8 mouse cellular contexts compared by ENCODE assay signal in the genomic region with DNA sequence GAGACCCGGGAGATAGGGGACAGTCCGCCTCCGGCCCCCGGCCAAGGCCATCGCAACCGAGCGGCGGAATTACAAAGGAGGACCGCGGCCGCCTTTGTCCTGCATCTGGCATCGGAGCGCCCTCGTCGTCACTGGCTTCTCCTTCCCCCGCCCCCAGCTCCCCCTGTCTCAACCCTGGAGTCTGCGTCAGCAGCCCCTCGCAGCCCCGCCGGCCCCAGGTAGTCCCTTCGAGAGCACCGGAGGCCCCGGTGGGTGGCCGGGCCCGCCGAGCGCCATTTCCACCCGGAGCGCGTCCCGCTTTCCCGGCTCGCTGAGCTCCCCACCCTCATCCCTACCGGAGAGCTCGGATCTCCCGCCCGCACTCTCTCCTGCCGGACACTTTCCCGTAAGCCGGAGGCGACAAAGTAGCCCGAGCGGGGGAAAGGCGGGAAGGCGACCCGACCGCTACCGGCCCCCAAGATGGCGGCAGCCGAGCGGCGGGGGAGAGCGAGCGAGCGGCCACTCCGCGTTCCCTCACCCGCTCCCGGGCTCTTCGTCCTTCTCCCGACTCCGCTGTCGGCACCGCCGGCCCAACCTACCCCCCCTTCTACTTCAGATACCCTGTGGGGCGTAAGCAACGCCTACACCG. TPM values are rescaled to one million over a fixed set of nuclear protein-coding genes. Genes with fewer than 3 reads are reported as not detected.
DNase-seq lines count a peak whose midpoint lies in the region; ATAC-seq and TF ChIP-seq lines count a peak whose summit lies in the region.

No protein-coding gene starts in this region.

- TF ChIP-seq CTCF in bone marrow macrophage, adult 2 months (IDR thresholded peaks at IDR 0.05; ENCODE audit: low read depth, low read length): no peak

- no peaks in the 10 kb centered on the region for H3K36me3 ChIP-seq in forebrain, embryonic 11.5 days (ENCODE audit: control insufficient read depth, insufficient read depth, low read length)
- no peaks in the 10 kb centered on the region for H3K36me3 ChIP-seq in heart, embryonic 15.5 days

- H3K27me3 ChIP-seq in forebrain, embryonic 11.5 days (ENCODE audit: control insufficient read depth, insufficient read depth, low read length): no peaks in the 10 kb centered on the region
- H3K27me3 ChIP-seq in heart, embryonic 15.5 days: no peaks in the 10 kb centered on the region

- peak overlapping the region; percentile 63; the same call in 1 of the 2 replicates for H3K4me2 ChIP-seq in forebrain, embryonic 11.5 days (ENCODE audit: low read depth, low read length, severe bottlenecking)
- peak overlapping the region; percentile 78 for H3K4me2 ChIP-seq in heart, embryonic 15.5 days

- WGBS in forebrain, embryonic 11.5 days: under 1% methylated on average over 68 of the region's 68 CpGs
- WGBS in heart, embryonic 15.5 days: under 1% methylated on average over 68 of the region's 68 CpGs

- H3K27ac ChIP-seq in bone marrow macrophage, adult 2 months (ENCODE audit: insufficient read depth, low read depth, low read length): peak overlapping the region; percentile 96
- peak overlapping the region; percentile 100 for H3K27ac ChIP-seq in forebrain, embryonic 11.5 days (ENCODE audit: low read depth, low read length)
- H3K27ac ChIP-seq in heart, embryonic 15.5 days: peak overlapping the region; percentile 100

- DNase-seq in forebrain, embryonic 11.5 days (ENCODE audit: low spot score): peak; percentile 88
- DNase-seq in kidney, postnatal 14 days: peak; percentile 77
- DNase-seq in lung, adult 18-20 months: peak; percentile 68 to 74
- peak; percentile 63 for DNase-seq in thymus, postnatal 0 days (ENCODE audit: low spot score)

- TF ChIP-seq POLR2A in bone marrow macrophage, adult 2 months (IDR thresholded peaks at IDR 0.05; ENCODE audit: borderline replicate concordance, low read depth, low read length): no peak

- H3K9me3 ChIP-seq in forebrain, embryonic 11.5 days (ENCODE audit: control insufficient read depth, low read length): no peaks in the 10 kb centered on the region
- no peaks in the 10 kb centered on the region for H3K9me3 ChIP-seq in heart, embryonic 15.5 days (replicated peaks)

- ATAC-seq in CD4-positive, CD25-positive, alpha-beta regulatory T cell, adult 4 months: peak; percentile 28
- ATAC-seq in forebrain, embryonic 11.5 days (replicated peaks; ENCODE audit: low FRiP score): peak; percentile 22
- ATAC-seq in heart, embryonic 15.5 days (replicated peaks; ENCODE audit: insufficient number of reproducible peaks, insufficient read depth, low FRiP score, low read depth): peak; percentile 31
- ATAC-seq in neutrophil, adult 5-6 weeks (ENCODE audit: extremely low read depth, insufficient number of reproducible peaks, low FRiP score, poor library complexity, severe bottlenecking): 0 out of 2 replicates have a peak, but pooled peaks have one; percentile 9

- H3K4me1 ChIP-seq in bone marrow macrophage, adult 2 months (ENCODE audit: control insufficient read depth, insufficient read depth, low read length): peaks cover 13% of the 10 kb centered on the region
- peaks cover 11% of the 10 kb centered on the region for H3K4me1 ChIP-seq in forebrain, embryonic 11.5 days (replicated peaks; ENCODE audit: control insufficient read depth, insufficient read depth, low read length)
- H3K4me1 ChIP-seq in heart, embryonic 15.5 days (replicated peaks): peaks cover 26% of the 10 kb centered on the region

- peak overlapping the region; percentile 89 for H3K9ac ChIP-seq in forebrain, embryonic 11.5 days (ENCODE audit: low read length)
- H3K9ac ChIP-seq in heart, embryonic 15.5 days: peak overlapping the region; percentile 95

- peak overlapping the region; percentile 86 for H3K4me3 ChIP-seq in bone marrow macrophage, adult 2 months (ENCODE audit: insufficient read depth, low read length)
- H3K4me3 ChIP-seq in forebrain, embryonic 11.5 days (ENCODE audit: low read depth, low read length): peak overlapping the region; percentile 63
- peak overlapping the region; percentile 89 for H3K4me3 ChIP-seq in heart, embryonic 15.5 days

RNA-seq across cellular contexts. Expression of gene Hnrnph3, which starts 0.8 kb away (rescaled TPM):
- polyA plus RNA-seq in CD4-positive, CD25-positive, alpha-beta regulatory T cell, adult 4 months (2017; shearing (Covaris generic)): 100 to 1,000 TPM; 101 to 116 TPM
- polyA plus RNA-seq in bone marrow macrophage, adult 2 months (2012; ENCODE audit: insufficient read depth, insufficient read length, missing spikeins): 44.2 and 55.0 TPM in 2 replicates
- 161 and 170 TPM in 2 replicates for polyA plus RNA-seq in forebrain, embryonic 11.5 days (2014; fragmentation: Nextera tagmentation; extraction: Ambion mirVana)
- 58.1 and 64.8 TPM in 2 replicates for polyA plus RNA-seq in heart, embryonic 15.5 days (2015; fragmentation: Nextera tagmentation; extraction: Ambion mirVana)
- total RNA-seq in neutrophil, adult 5-6 weeks (2017): 127 and 138 TPM in 2 replicates
- polyA plus RNA-seq in thymus, postnatal 0 days (2015; fragmentation: Nextera tagmentation; extraction: Ambion mirVana): 51.0 and 53.6 TPM in 2 replicates

RNA-seq across cellular contexts. Expression of gene Pbld2, which starts 0.9 kb away (rescaled TPM):
- polyA plus RNA-seq in CD4-positive, CD25-positive, alpha-beta regulatory T cell, adult 4 months (2017; shearing (Covaris generic)): under 1 TPM; 0.46 to 0.95 TPM
- polyA plus RNA-seq in bone marrow macrophage, adult 2 months (2012; ENCODE audit: insufficient read depth, insufficient read length, missing spikeins): 0.24 and 0.87 TPM in 2 replicates
- polyA plus RNA-seq in forebrain, embryonic 11.5 days (2014; fragmentation: Nextera tagmentation; extraction: Ambion mirVana): 0.88 and 0.89 TPM in 2 replicates
- polyA plus RNA-seq in heart, embryonic 15.5 days (2015; fragmentation: Nextera tagmentation; extraction: Ambion mirVana): 0.42 and 0.87 TPM in 2 replicates
- total RNA-seq in neutrophil, adult 5-6 weeks (2017): 1.1 and 1.9 TPM in 2 replicates
- 1.0 TPM in 2 replicates for polyA plus RNA-seq in thymus, postnatal 0 days (2015; fragmentation: Nextera tagmentation; extraction: Ambion mirVana)

RNA-seq across cellular contexts. Expression of gene Pbld1, which starts 36.7 kb away (rescaled TPM):
- polyA plus RNA-seq in CD4-positive, CD25-positive, alpha-beta regulatory T cell, adult 4 months (2017; shearing (Covaris generic)): under 1 TPM in 1 of 2 experiments, not detected in 1; 0.13 TPM
- not detected in 2 replicates for polyA plus RNA-seq in bone marrow macrophage, adult 2 months (2012; ENCODE audit: insufficient read depth, insufficient read length, missing spikeins)
- 1.6 and 1.8 TPM in 2 replicates for polyA plus RNA-seq in forebrain, embryonic 11.5 days (2014; fragmentation: Nextera tagmentation; extraction: Ambion mirVana)
- 0.64 and 0.67 TPM in 2 replicates for polyA plus RNA-seq in heart, embryonic 15.5 days (2015; fragmentation: Nextera tagmentation; extraction: Ambion mirVana)
- total RNA-seq in neutrophil, adult 5-6 weeks (2017): 1.4 and 1.6 TPM in 2 replicates
- polyA plus RNA-seq in thymus, postnatal 0 days (2015; fragmentation: Nextera tagmentation; extraction: Ambion mirVana): 0.44 and 0.55 TPM in 2 replicates

RNA-seq across cellular contexts. Expression of gene Rufy2, which starts 43.2 kb away (rescaled TPM):
- 10 to 100 TPM; 41.0 to 52.8 TPM for polyA plus RNA-seq in CD4-positive, CD25-positive, alpha-beta regulatory T cell, adult 4 months (2017; shearing (Covaris generic))
- polyA plus RNA-seq in bone marrow macrophage, adult 2 months (2012; ENCODE audit: insufficient read depth, insufficient read length, missing spikeins): 17.4 and 18.9 TPM in 2 replicates
- 22.7 and 27.1 TPM in 2 replicates for polyA plus RNA-seq in forebrain, embryonic 11.5 days (2014; fragmentation: Nextera tagmentation; extraction: Ambion mirVana)
- 15.0 and 17.4 TPM in 2 replicates for polyA plus RNA-seq in heart, embryonic 15.5 days (2015; fragmentation: Nextera tagmentation; extraction: Ambion mirVana)
- 34.0 and 35.5 TPM in 2 replicates for total RNA-seq in neutrophil, adult 5-6 weeks (2017)
- 17.4 and 23.1 TPM in 2 replicates for polyA plus RNA-seq in thymus, postnatal 0 days (2015; fragmentation: Nextera tagmentation; extraction: Ambion mirVana)

Comparison
In these comparisons a context has a peak if more than half of its experiments do, and no peak if none do; other contexts are left out.
1. Peak in every context shown above with its lines: DNase-seq, ATAC-seq, H3K4me3 ChIP-seq and H3K27ac ChIP-seq.